Mouse (Mus musculus) MEL (cell line): ENCODE results near the gene Ccdc144b. TPM values are rescaled to one million over a fixed set of nuclear protein-coding genes. Genes with fewer than 3 reads are reported as not detected.

Source experiments
- DNase-seq: peaks from one replicate; pipeline ENCODE4 v3.0.0; 2011; ENCODE audit warnings: low read depth, low spot score
- H3K27ac ChIP-seq: 2 replicates; pipeline ENCODE4 v1.5.1; 2012; ENCODE audit warnings: low read depth, mild to moderate bottlenecking, control low read depth, low read length, moderate library complexity; ENCODE audit not compliant: control insufficient read depth
- H3K27me3 ChIP-seq, 2 experiments: fragments of 150-350 bp in 1 of 2; sonication (generic) in 1 of 2; 2 replicates each; pipeline ENCODE4 v1.6.1; 2012; ENCODE audit warnings: low read length in 2 of 2, mild to moderate bottlenecking in 2 of 2, improper control_type of control experiment in 1 of 2, moderate library complexity in 1 of 2; ENCODE audit not compliant: insufficient read depth in 2 of 2, control insufficient read depth in 1 of 2
- H3K36me3 ChIP-seq, 2 experiments: 2 replicates each; pipeline ENCODE4 v1.6.1; 2012 to 2014; ENCODE audit warnings: low read length in 2 of 2, improper control_type of control experiment in 1 of 2, inconsistent platforms in 1 of 2, mild to moderate bottlenecking in 1 of 2; ENCODE audit not compliant: insufficient read depth in 2 of 2, control insufficient read depth in 1 of 2
- H3K4me1 ChIP-seq, 2 experiments: fragments of 150-350 bp in 1 of 2; sonication (generic) in 1 of 2; 2 replicates each; pipeline ENCODE4 v1.6.1; 2012; ENCODE audit warnings: low read length in 2 of 2, improper control_type of control experiment in 1 of 2, mild to moderate bottlenecking in 1 of 2; ENCODE audit not compliant: insufficient read depth in 2 of 2, control insufficient read depth in 1 of 2
- H3K4me3 ChIP-seq, 2 experiments: fragments of 150-350 bp in 1 of 2; sonication (generic) in 1 of 2; 2 replicates each; pipeline ENCODE4 v1.5.1; 2012; ENCODE audit warnings: low read depth in 2 of 2, low read length in 2 of 2, mild to moderate bottlenecking in 2 of 2, moderate library complexity in 2 of 2, control low read depth in 1 of 2, improper control_type of control experiment in 1 of 2; ENCODE audit not compliant: control insufficient read depth in 1 of 2, insufficient read depth in 1 of 2
- H3K79me2 ChIP-seq: 2 replicates; pipeline ENCODE4 v1.6.1; 2012; ENCODE audit warnings: mild to moderate bottlenecking, low read length, moderate library complexity; ENCODE audit not compliant: control insufficient read depth, poor library complexity, insufficient read depth
- H3K9ac ChIP-seq: 2 replicates; pipeline ENCODE4 v1.6.1; 2012; ENCODE audit warnings: low read depth, mild to moderate bottlenecking, control low read depth, low read length, moderate library complexity; ENCODE audit not compliant: control insufficient read depth, poor library complexity, severe bottlenecking
- H3K9me3 ChIP-seq: fragments of 150-350 bp; sonication (generic); replicated peaks from 2 replicates; pipeline ENCODE4 v1.6.1; 2012; ENCODE audit warnings: mild to moderate bottlenecking, low read length, improper control_type of control experiment, moderate library complexity; ENCODE audit not compliant: insufficient read depth
- CHD2 ChIP-seq: IDR thresholded peaks from 2 replicates; pipeline ENCODE4 v1.6.1; 2011; ENCODE audit warnings: low read length, improper control_type of control experiment
- CTCF ChIP-seq, 3 experiments: IDR thresholded peaks in 2 of 3; conservative IDR thresholded peaks in 1 of 3; 2 replicates each; pipeline ENCODE4 v1.5.1; 2011 to 2012; ENCODE audit warnings: low read length in 3 of 3, low read depth in 2 of 3, mild to moderate bottlenecking in 2 of 3, improper control_type of control experiment in 1 of 3, inconsistent platforms in 1 of 3, mixed read lengths in 1 of 3, moderate library complexity in 1 of 3; ENCODE audit not compliant: control insufficient read depth in 1 of 3, insufficient read depth in 1 of 3, poor library complexity in 1 of 3, severe bottlenecking in 1 of 3
- E2F4 ChIP-seq: IDR thresholded peaks from 2 replicates; pipeline ENCODE4 v1.6.1; 2011; ENCODE audit warnings: low read depth, low read length, improper control_type of control experiment, borderline replicate concordance
- EP300 ChIP-seq, 2 experiments: IDR thresholded peaks; 2 replicates each; pipeline ENCODE4 v1.6.1; 2011; ENCODE audit warnings: improper control_type of control experiment in 2 of 2, low read length in 2 of 2, low read depth in 1 of 2, mild to moderate bottlenecking in 1 of 2
- ETS1 ChIP-seq: IDR thresholded peaks from 2 replicates; pipeline ENCODE4 v1.6.1; 2012; ENCODE audit warnings: low read depth, mild to moderate bottlenecking, inconsistent platforms, low read length, improper control_type of control experiment, moderate library complexity
- HCFC1 ChIP-seq: IDR thresholded peaks from 2 replicates; pipeline ENCODE4 v1.6.1; 2012; ENCODE audit warnings: low read depth, mild to moderate bottlenecking, inconsistent platforms, low read length, improper control_type of control experiment, moderate library complexity
- KAT2A ChIP-seq: conservative IDR thresholded peaks from 2 replicates; pipeline ENCODE4 v1.6.1; 2012; ENCODE audit warnings: low read depth, low read length, improper control_type of control experiment, inconsistent platforms
- MAX ChIP-seq: IDR thresholded peaks from 2 replicates; pipeline ENCODE4 v1.6.1; 2011; ENCODE audit warnings: low read length, improper control_type of control experiment
- MAZ ChIP-seq: IDR thresholded peaks from 2 replicates; pipeline ENCODE4 v1.6.1; 2012; ENCODE audit warnings: low read depth, mild to moderate bottlenecking, inconsistent platforms, low read length, improper control_type of control experiment
- MEF2A ChIP-seq: IDR thresholded peaks from 2 replicates; pipeline ENCODE4 v1.6.1; 2014; ENCODE audit warnings: low read depth, mild to moderate bottlenecking, inconsistent platforms, low read length, improper control_type of control experiment; ENCODE audit not compliant: poor library complexity, insufficient replicate concordance, severe bottlenecking; ENCODE audit errors: extremely low read depth
- MYB ChIP-seq: IDR thresholded peaks from 2 replicates; pipeline ENCODE4 v1.6.1; 2011; ENCODE audit warnings: mild to moderate bottlenecking, low read depth, low read length, improper control_type of control experiment
- MYC ChIP-seq: IDR thresholded peaks from 2 replicates; pipeline ENCODE4 v1.6.1; 2011; ENCODE audit warnings: low read depth, mild to moderate bottlenecking, low read length, improper control_type of control experiment, moderate library complexity
- NRF1 ChIP-seq: IDR thresholded peaks from 2 replicates; pipeline ENCODE4 v1.6.1; 2014; ENCODE audit warnings: low read depth, mild to moderate bottlenecking, inconsistent platforms, low read length, improper control_type of control experiment, moderate library complexity; ENCODE audit not compliant: poor library complexity, insufficient read depth, severe bottlenecking
- POLR2A ChIP-seq, 2 experiments: IDR thresholded peaks; 2 replicates each; pipeline ENCODE4 v1.6.1; 2011 to 2012; ENCODE audit warnings: low read length in 2 of 2, mild to moderate bottlenecking in 2 of 2, control low read depth in 1 of 2, improper control_type of control experiment in 1 of 2, low read depth in 1 of 2, moderate library complexity in 1 of 2; ENCODE audit not compliant: control insufficient read depth in 1 of 2, insufficient read depth in 1 of 2, poor library complexity in 1 of 2
- POLR2AphosphoS2 ChIP-seq: IDR thresholded peaks from 2 replicates; pipeline ENCODE4 v1.6.1; 2011; ENCODE audit warnings: low read length, improper control_type of control experiment
- RAD21 ChIP-seq: IDR thresholded peaks from 2 replicates; pipeline ENCODE4 v1.6.1; 2011; ENCODE audit warnings: mild to moderate bottlenecking, low read depth, low read length, improper control_type of control experiment
- TCF12 ChIP-seq: IDR thresholded peaks from 2 replicates; pipeline ENCODE4 v1.6.1; 2014; ENCODE audit warnings: low read depth, mild to moderate bottlenecking, inconsistent platforms, low read length, improper control_type of control experiment, moderate library complexity
- USF2 ChIP-seq, 2 experiments: IDR thresholded peaks; 2 replicates each; pipeline ENCODE4 v1.6.1; 2011 to 2012; ENCODE audit warnings: improper control_type of control experiment in 2 of 2, low read length in 2 of 2, borderline replicate concordance in 1 of 2, inconsistent platforms in 1 of 2, low read depth in 1 of 2, mild to moderate bottlenecking in 1 of 2; ENCODE audit not compliant: insufficient read depth in 1 of 2
- ZNF384 ChIP-seq: IDR thresholded peaks from 2 replicates; pipeline ENCODE4 v1.6.1; 2012; ENCODE audit warnings: low read depth, mild to moderate bottlenecking, inconsistent platforms, low read length, improper control_type of control experiment
- polyA plus RNA-seq, 2 experiments: library from polyadenylated mRNA; stranded (reverse) in 1 of 2; unstranded in 1 of 2; fragments of >175 nt in 1 of 2; fragments of >200 nt in 1 of 2; gene quantifications; 2 replicates each; pipeline versions ENCODE4 v1.2.1 to v1.2.4; 2012; ENCODE audit warnings: low replicate concordance in 2 of 2, low read depth in 1 of 2; ENCODE audit not compliant: insufficient read length in 2 of 2, insufficient read depth in 1 of 2, missing spikeins in 1 of 2
- total RNA-seq: library from RNA; depleted of rRNA; stranded (reverse); fragments of 300-350 nt; gene quantifications from 2 replicates; pipeline ENCODE4 v1.2.3, GENCODE M21; 2012

The Ccdc144b gene
- total and polyA plus RNA-seq, 3 experiments: not detected

GRCm38 (mm10) chr3:36085394-36085793 is 32.0 kb upstream of the Ccdc144b start:
- Histone ChIP-seq H3K79me2 (no peaks in the 10 kb centered on the region), H3K27me3 (no peaks in the 10 kb centered on the region), H3K27ac (no peak overlapping the region), H3K4me1 (no peaks in the 10 kb centered on the region), H3K9ac (no peak overlapping the region), H3K36me3 (peaks cover 0 to 3% of the 10 kb centered on the region in 2 experiments; a peak in 2 of 4 replicates), H3K4me3 (no peak overlapping the region), H3K9me3 (no peaks in the 10 kb centered on the region)
- no peak for DNase-seq
- TF ChIP-seq KAT2A (no peak), E2F4 (no peak), NRF1 (no peak), MYC (no peak), ETS1 (no peak), ZNF384 (no peak), POLR2AphosphoS2 (no peak), TCF12 (no peak), EP300 (IDR thresholded peaks at IDR 0.05; ENCODE audit: low read depth in 1 of 2, low read length in 2 of 2) (no peak), USF2 (IDR thresholded peaks at IDR 0.05; ENCODE audit: borderline replicate concordance in 1 of 2, insufficient read depth in 1 of 2, low read depth in 1 of 2, low read length in 2 of 2) (no peak)

GRCm38 (mm10) chr3:36083381-36083780 is 30.0 kb upstream of the Ccdc144b start:
- H3K4me3 ChIP-seq: no peak overlapping the region
- no peak overlapping the region for H3K27ac ChIP-seq
- H3K79me2 ChIP-seq: no peaks in the 10 kb centered on the region
- H3K9me3 ChIP-seq: no peaks in the 10 kb centered on the region
- no peak for DNase-seq
- no peaks in the 10 kb centered on the region for H3K4me1 ChIP-seq
- no peak overlapping the region for H3K9ac ChIP-seq
- H3K36me3 ChIP-seq: peaks cover 0 to 4% of the 10 kb centered on the region in 2 experiments; a peak in 2 of 4 replicates
- no peaks in the 10 kb centered on the region for H3K27me3 ChIP-seq
- TF ChIP-seq USF2 (IDR thresholded peaks at IDR 0.05; ENCODE audit: borderline replicate concordance in 1 of 2, insufficient read depth in 1 of 2, low read depth in 1 of 2, low read length in 2 of 2) (no peak), MEF2A (no peak), RAD21 (no peak), EP300 (IDR thresholded peaks at IDR 0.05; ENCODE audit: low read depth in 1 of 2, low read length in 2 of 2) (no peak), TCF12 (no peak), MAZ (no peak), CHD2 (no peak), POLR2A (IDR thresholded peaks at IDR 0.05; ENCODE audit: control insufficient read depth in 1 of 2, insufficient read depth in 1 of 2, low read depth in 1 of 2, low read length in 2 of 2, poor library complexity in 1 of 2) (no peak), MAX (no peak), CTCF (IDR thresholded peaks at IDR 0.05 in 2 of 3, conservative IDR thresholded peaks at IDR 0.05 in 1 of 3; ENCODE audit: control insufficient read depth in 1 of 3, insufficient read depth in 1 of 3, low read depth in 2 of 3, low read length in 3 of 3, poor library complexity in 1 of 3, severe bottlenecking in 1 of 3) (no peak), HCFC1 (no peak), MYB (no peak)
